Mouse (Mus musculus) G1E (cell line): ENCODE data around the gene Ccdc134.
"Not testable (repeated sequence)": the region's sequence is repeated elsewhere in the genome, so short reads cannot be mapped to it uniquely, and the experiment has no call there.

Experiments used
- CTCF ChIP-seq: IDR thresholded peaks from 2 replicates; pipeline ENCODE4 v1.5.1; 2012; ENCODE audit warnings: low read depth, low read length, inconsistent platforms, mixed read lengths
- GATA1 ChIP-seq: IDR thresholded peaks from 2 replicates; pipeline ENCODE4 v1.6.1; 2012; ENCODE audit warnings: borderline replicate concordance, low read length, inconsistent platforms, mixed read lengths
- GATA2 ChIP-seq: IDR thresholded peaks from 2 replicates; pipeline ENCODE4 v1.6.1; 2012; ENCODE audit warnings: low read depth, low read length, inconsistent platforms, borderline replicate concordance
- TAL1 ChIP-seq: conservative IDR thresholded peaks from 2 replicates; pipeline ENCODE4 v1.6.1; 2012; ENCODE audit warnings: low read depth, low read length, inconsistent platforms, mixed read lengths

DNA sequence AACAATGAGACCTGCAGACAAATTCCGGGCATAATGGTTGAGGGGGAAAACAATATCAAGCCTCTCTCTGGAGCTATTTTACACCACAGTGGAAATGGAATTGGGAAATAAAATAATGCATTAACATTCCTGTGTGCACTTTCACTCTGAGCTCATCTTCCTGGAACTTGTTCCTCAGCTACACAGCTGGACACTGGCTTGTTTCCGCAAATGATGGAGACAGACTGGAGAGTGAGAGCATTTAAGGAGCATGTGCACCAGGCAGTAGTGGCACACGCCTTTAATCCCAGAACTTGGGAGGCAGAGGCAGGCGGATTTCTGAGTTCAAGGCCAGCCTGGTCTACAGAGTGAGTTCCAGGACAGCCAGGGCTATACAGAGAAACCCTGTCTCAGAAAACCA, 1.0 kb upstream of the Ccdc134 start:
- TF ChIP-seq CTCF, TAL1, GATA2, GATA1: not testable (repeated sequence)
